Mouse (Mus musculus) thymus, adult 2 months (tissue): ENCODE results near the gene Grk3. TPM values are rescaled to one million over a fixed set of nuclear protein-coding genes. Genes with fewer than 3 reads are reported as not detected.

Experiments used
- DNase-seq: peaks from one replicate; pipeline ENCODE4 v3.0.0; 2021
- H3K27ac ChIP-seq: fragments of 200-500 bp; 2 replicates; pipeline ENCODE4 v1.5.1; 2012; ENCODE audit warnings: low read length, control low read depth; ENCODE audit not compliant: control insufficient read depth, insufficient read depth
- H3K27me3 ChIP-seq: fragments of 200-500 bp; 2 replicates; pipeline ENCODE4 v1.6.1; 2012; ENCODE audit warnings: mild to moderate bottlenecking, low read length, moderate library complexity, mixed read lengths; ENCODE audit not compliant: control insufficient read depth, insufficient read depth
- H3K36me3 ChIP-seq: fragments of 200-500 bp; 2 replicates; pipeline ENCODE4 v1.6.1; 2012; ENCODE audit warnings: mild to moderate bottlenecking, low read length, moderate library complexity; ENCODE audit not compliant: control insufficient read depth, insufficient read depth
- H3K4me1 ChIP-seq: fragments of 200-500 bp; replicated peaks from 2 replicates; pipeline ENCODE4 v1.6.1; 2012; ENCODE audit warnings: low read length; ENCODE audit not compliant: control insufficient read depth, insufficient read depth
- H3K4me3 ChIP-seq: fragments of 200-500 bp; 2 replicates; pipeline ENCODE4 v1.5.1; 2012; ENCODE audit warnings: mild to moderate bottlenecking, low read length, control low read depth, moderate library complexity; ENCODE audit not compliant: control insufficient read depth, insufficient read depth
- CTCF ChIP-seq: fragments of 200-500 bp; IDR thresholded peaks from 2 replicates; pipeline ENCODE4 v1.5.1; 2012; ENCODE audit warnings: mild to moderate bottlenecking, control low read depth, low read length, moderate library complexity, borderline replicate concordance; ENCODE audit not compliant: control insufficient read depth, poor library complexity, insufficient read depth; ENCODE audit errors: extremely low read depth
- POLR2A ChIP-seq: fragments of 200-500 bp; IDR thresholded peaks from 2 replicates; pipeline ENCODE4 v1.6.1; 2012; ENCODE audit warnings: mild to moderate bottlenecking, low read length, control low read depth, moderate library complexity; ENCODE audit not compliant: control insufficient read depth, poor library complexity, insufficient read depth; ENCODE audit errors: extremely low read depth
- WGBS: fragments of 180-500 bp; shearing (Covaris S2); methylation state at CpG from one replicate; pipeline ENCODE4 v1.1.7; 2018; 5-methylcytosine and 5-hydroxymethylcytosine counted together
- polyA plus RNA-seq: library from polyadenylated mRNA; depleted of rRNA; stranded (reverse); fragments of >200 nt; gene quantifications from 2 replicates; pipeline ENCODE4 v1.2.3, GENCODE M21; 2012; rRNA removed

Grk3 gene
- 9.2 and 10.0 TPM in 2 replicates for polyA plus RNA-seq

DNA sequence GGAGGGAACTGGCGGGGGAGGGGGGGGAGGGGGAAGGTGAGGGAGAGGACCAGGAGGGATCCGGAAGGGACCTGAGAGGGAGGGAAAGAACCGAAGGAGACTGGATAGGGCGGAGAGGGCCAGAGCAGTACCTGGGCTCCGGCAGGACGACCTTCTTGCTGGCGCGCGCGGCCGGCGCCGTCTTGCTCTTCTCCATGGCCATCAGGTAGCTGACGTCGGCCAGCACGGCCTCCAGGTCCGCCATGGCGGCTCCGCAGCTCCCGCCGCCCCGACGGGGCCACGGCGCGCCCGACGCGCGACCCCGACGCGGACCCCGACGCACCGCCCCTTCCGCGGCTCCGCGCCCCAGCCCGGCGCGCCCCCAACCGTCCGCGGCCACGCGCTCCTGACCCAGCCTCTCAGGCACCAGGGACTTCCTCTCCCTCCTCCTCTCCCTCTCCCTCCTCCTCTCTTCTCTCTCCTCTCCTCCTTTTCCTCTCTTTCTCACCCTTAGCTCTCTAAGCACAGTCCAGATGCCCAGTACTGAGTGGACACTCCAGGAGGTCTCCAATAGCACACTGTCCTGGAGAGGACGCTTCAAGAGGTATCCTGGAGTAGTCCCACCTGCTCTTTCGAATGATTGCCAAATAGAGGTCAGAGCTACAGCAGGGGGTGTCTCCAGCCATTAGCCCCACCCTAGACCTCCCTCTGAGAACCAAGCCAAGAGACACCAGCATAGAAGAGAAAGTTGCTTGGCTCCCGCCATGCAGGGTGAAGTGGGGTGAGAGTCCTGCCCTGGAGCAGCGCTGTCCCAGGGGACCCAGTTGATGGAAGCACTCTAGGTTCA is at the start of gene Grk3:
TSS of gene Grk3 (minus strand) at position 556 of the 826 bp plus-strand sequence.
- Histone ChIP-seq H3K4me1 (no peaks in the 10 kb centered on the region), H3K36me3 (no peaks in the 10 kb centered on the region), H3K27me3 (peaks cover 3% of the 10 kb centered on the region; the same call in 1 of the 2 replicates), H3K4me3 (peak within 1 kb of the TSS; percentile 38), H3K27ac (no peak within 1 kb of the TSS)
- peak; percentile 58 for DNase-seq
- 4% methylated on average over 51 of the region's 52 CpGs for WGBS
- TF ChIP-seq CTCF: no peak
- no peak for TF ChIP-seq POLR2A

GRCm38 (mm10) chr5:113054308-113054707 is 38.7 kb upstream of the Grk3 start:
- no peaks in the 10 kb centered on the region for H3K36me3 ChIP-seq
- H3K4me3 ChIP-seq: no peak overlapping the region
- TF ChIP-seq CTCF (peak; percentile 90), POLR2A (no peak)
- H3K27ac ChIP-seq: no peak overlapping the region
- DNase-seq: peak; percentile 80
- WGBS: 12% methylated on average over 16 of the region's 16 CpGs
- no peaks in the 10 kb centered on the region for H3K27me3 ChIP-seq
- H3K4me1 ChIP-seq: no peaks in the 10 kb centered on the region

DNA sequence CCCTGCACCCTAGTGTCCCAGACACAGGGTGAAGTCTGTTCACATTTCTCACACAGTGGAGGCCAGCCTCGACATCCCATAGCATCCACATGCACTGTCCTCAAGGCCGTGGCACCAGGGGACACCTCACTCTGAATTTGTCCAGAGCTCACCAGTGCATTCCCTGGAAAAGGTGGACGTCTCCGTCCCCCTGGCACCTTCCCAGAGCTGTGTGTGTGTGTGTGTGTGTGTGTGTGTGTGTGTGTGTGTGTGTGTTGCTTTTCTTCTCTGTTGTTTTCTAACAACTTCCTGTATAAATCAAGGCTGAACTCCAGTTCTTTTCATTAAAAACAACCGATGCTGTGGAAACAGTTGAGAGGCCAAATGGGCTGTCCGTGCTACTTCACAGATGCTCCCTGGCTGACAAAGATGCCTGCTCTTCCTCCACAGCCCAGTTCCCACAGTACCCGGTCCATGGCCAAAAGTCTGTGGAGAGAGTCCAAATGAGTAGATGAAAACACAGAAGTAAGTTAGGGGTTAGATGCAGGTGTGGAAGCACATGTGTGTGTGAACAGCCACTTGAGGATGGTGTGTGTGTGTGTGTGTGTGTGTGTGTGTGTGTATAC is 35.1 kb upstream of the Grk3 start:
- 81% methylated on average over 7 of the region's 7 CpGs for WGBS
- TF ChIP-seq POLR2A (no peak), CTCF (no peak)
- H3K27me3 ChIP-seq: no peaks in the 10 kb centered on the region

DNA sequence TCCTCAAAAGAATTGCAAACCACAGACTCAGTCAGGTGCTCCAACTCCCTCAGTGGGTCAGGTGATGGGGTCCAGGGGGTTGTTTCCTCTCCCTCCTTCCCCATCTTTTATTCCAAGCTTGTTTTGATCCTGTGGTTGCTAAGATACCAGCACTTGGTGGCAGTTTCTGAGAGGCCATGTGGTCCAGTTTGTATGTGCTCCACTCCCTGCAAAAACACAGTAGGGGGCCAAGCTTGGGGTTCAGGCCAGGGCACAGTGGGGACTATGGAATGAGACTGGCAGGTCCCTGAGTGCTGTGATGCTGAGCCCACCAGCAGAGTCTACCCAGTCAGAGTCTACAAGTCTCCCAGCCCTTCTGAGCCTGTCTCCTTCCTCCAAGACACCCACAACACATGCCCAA is 34.3 kb upstream of the Grk3 start:
- Histone ChIP-seq H3K27ac (no peak overlapping the region), H3K4me1 (no peaks in the 10 kb centered on the region), H3K4me3 (no peak overlapping the region), H3K27me3 (no peaks in the 10 kb centered on the region), H3K36me3 (no peaks in the 10 kb centered on the region)
- DNase-seq: no peak
- TF ChIP-seq POLR2A (no peak), CTCF (no peak)

More for the DNA sequence above, 35.1 kb upstream of the Grk3 start:
- H3K27ac ChIP-seq: no peak overlapping the region
- H3K36me3 ChIP-seq: no peaks in the 10 kb centered on the region
- DNase-seq: no peak
- H3K4me3 ChIP-seq: no peak overlapping the region
- H3K4me1 ChIP-seq: no peaks in the 10 kb centered on the region

DNA sequence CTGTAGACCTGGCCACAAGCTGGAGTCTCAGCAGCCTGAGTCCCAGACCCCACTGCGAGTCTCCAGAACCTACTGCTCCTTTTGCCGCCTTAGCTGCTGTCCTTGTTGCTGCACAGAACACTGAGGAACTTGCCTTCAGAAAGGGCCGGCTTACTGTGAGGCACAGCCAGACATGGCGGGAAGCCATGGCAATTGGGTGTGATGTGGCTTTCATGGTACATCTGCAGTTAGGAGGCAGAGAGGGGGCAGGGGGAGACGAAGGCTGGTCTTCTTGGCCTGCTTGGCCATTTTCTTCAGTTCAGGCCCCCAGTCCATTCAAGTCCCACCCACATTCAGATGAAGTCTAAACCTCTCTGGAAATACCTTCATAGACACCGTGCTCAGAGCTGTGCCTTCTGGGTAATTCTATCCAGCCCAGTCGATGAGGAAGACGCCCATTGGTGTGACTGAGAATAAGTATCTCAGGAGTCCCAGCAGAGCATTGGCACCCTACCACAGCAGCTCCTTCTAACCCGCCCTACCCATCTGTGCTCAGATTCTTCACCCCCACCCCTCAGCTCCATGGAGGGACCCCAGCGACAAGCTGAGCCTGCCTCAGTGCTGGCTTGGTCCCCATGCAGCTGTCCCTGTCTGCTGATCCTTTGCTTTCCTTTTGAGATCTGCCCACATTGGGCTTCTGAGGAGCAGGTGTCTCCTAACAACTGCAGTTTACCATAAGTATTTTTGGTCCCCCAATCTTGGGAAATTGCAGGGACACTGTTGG is 30.1 kb upstream of the Grk3 start:
- TF ChIP-seq CTCF (no peak), POLR2A (no peak)
- Histone ChIP-seq H3K27ac (no peak overlapping the region), H3K27me3 (no peaks in the 10 kb centered on the region), H3K36me3 (no peaks in the 10 kb centered on the region), H3K4me3 (no peak overlapping the region), H3K4me1 (no peaks in the 10 kb centered on the region)
- 90% methylated on average over 10 of the region's 10 CpGs for WGBS
- DNase-seq: no peak

GRCm38 (mm10) chr5:113043531-113043930 is 27.9 kb upstream of the Grk3 start:
- no peak overlapping the region for H3K27ac ChIP-seq
- H3K4me1 ChIP-seq: no peaks in the 10 kb centered on the region
- TF ChIP-seq CTCF (no peak), POLR2A (no peak)
- 89% methylated on average over 8 of the region's 8 CpGs for WGBS
- DNase-seq: no peak
- no peaks in the 10 kb centered on the region for H3K27me3 ChIP-seq
- H3K36me3 ChIP-seq: no peaks in the 10 kb centered on the region
- no peak overlapping the region for H3K4me3 ChIP-seq
